Mouse (Mus musculus): ENCODE data around the gene Gsdma2. TPM values are rescaled to one million over a fixed set of nuclear protein-coding genes. Genes with fewer than 3 reads are reported as not detected.
"Not testable (repeated sequence)": the region's sequence is repeated elsewhere in the genome, so short reads cannot be mapped to it uniquely, and the experiment has no call there.

Gsdma2 gene
- polyA plus RNA-seq, 1 experiment from 2014 or later = 0.14 TPM

DNA sequence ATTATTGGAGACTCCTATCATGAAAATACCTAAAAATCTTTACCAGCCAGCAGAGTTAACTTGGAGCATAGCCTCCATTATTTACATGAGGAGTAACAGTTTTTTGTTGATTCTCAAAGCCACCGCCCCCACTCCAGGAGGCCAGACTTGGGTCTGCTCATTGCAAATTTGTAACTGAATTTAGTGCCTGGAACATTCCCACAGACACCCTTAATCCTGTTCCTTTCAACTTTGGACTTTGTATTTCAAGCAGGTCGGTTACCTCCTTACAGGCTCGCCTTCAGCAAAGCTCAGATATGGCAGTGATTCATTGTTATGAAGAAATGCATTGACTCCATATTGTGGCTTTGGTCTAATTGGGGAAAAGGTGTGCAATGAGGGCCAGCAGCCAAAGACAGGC is 1.8 kb upstream of the Gsdma2 start:
- H3K4me2 ChIP-seq (replicated peaks; ENCODE audit: low read depth) = no peak overlapping the region
- TF ChIP-seq CTCF (IDR thresholded peaks at IDR 0.05; ENCODE audit: low read depth) = no peak
- H3K9me3 ChIP-seq (ENCODE audit: control insufficient read depth) = no peaks in the 10 kb centered on the region
- no peak overlapping the region for H3K27ac ChIP-seq (ENCODE audit: low read depth, low read length)
- ATAC-seq = no peak
- H3K9ac ChIP-seq (ENCODE audit: low read depth, low read length) = no peak overlapping the region
- no peak overlapping the region for H3K4me3 ChIP-seq (ENCODE audit: low read depth, low read length)
- no peaks in the 10 kb centered on the region for H3K27me3 ChIP-seq (replicated peaks; ENCODE audit: control insufficient read depth, insufficient read depth, low read length)
- WGBS = 47% methylated on average over 3 of the region's 3 CpGs
- H3K4me1 ChIP-seq (replicated peaks; ENCODE audit: control insufficient read depth, insufficient read depth, low read length) = no peaks in the 10 kb centered on the region
- H3K36me3 ChIP-seq (ENCODE audit: control insufficient read depth, insufficient read depth) = no peaks in the 10 kb centered on the region

DNA sequence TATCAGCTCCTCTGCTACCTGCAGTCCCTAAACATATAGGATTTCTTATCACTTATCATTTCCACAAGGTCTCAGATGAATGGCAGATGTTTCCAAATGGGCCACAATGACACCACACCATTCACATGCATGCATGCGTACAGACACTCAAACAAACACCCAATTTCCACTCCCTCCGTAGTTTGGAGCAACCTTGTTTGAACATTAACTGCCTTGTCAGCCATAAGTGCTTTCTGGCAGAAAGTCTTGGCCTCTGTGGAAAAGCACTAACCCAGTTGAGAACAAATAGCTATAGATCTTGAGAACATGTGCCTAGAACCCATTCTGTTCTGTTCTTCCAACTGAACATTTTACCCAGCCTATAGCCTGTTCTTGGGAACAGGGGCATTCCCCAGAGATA is 613 bp upstream of the Gsdma2 start:
- 49% methylated on average over 2 of the region's 2 CpGs for WGBS
- H3K4me2 ChIP-seq (replicated peaks; ENCODE audit: low read depth) = no peak overlapping the region
- no peak overlapping the region for H3K9ac ChIP-seq (ENCODE audit: low read depth, low read length)
- H3K9me3 ChIP-seq (ENCODE audit: control insufficient read depth) = no peaks in the 10 kb centered on the region
- H3K36me3 ChIP-seq (ENCODE audit: control insufficient read depth, insufficient read depth) = no peaks in the 10 kb centered on the region
- no peak for ATAC-seq
- H3K27ac ChIP-seq (ENCODE audit: low read depth, low read length) = no peak overlapping the region
- H3K4me1 ChIP-seq (replicated peaks; ENCODE audit: control insufficient read depth, insufficient read depth, low read length) = no peaks in the 10 kb centered on the region
- H3K27me3 ChIP-seq (replicated peaks; ENCODE audit: control insufficient read depth, insufficient read depth, low read length) = no peaks in the 10 kb centered on the region
- no peak overlapping the region for H3K4me3 ChIP-seq (ENCODE audit: low read depth, low read length)
- TF ChIP-seq CTCF (IDR thresholded peaks at IDR 0.05; ENCODE audit: low read depth) = no peak

DNA sequence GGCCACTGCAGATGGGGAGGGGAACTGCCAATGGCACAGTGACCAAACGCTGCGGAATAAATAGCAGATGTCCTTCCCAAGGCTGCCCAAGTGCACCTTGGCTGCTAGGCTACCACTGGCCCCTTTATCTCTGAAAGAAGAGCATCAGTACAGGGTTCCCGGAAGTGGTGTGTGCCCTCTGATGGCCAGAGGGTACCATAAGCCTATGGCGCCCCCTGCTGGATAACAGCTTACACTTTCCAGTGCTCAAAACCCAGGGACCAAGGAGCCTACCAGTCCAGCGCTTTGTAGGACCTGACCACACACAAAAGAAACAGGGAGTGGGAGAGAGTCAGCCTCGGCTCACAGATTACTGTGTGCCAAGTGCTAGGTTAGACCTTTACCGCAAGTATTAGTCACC is 8.5 kb downstream of the Gsdma2 start:
- H3K27me3 ChIP-seq (replicated peaks; ENCODE audit: control insufficient read depth, insufficient read depth, low read length); H3K4me1 ChIP-seq (replicated peaks; ENCODE audit: control insufficient read depth, insufficient read depth, low read length); H3K9me3 ChIP-seq (ENCODE audit: control insufficient read depth); H3K4me2 ChIP-seq (replicated peaks; ENCODE audit: low read depth); H3K4me3 ChIP-seq (ENCODE audit: low read depth, low read length); H3K27ac ChIP-seq (ENCODE audit: low read depth, low read length); H3K36me3 ChIP-seq (ENCODE audit: control insufficient read depth, insufficient read depth); H3K9ac ChIP-seq (ENCODE audit: low read depth, low read length): not testable (repeated sequence)
- peak; percentile 83 for TF ChIP-seq CTCF (IDR thresholded peaks at IDR 0.05; ENCODE audit: low read depth)
- WGBS = 8% methylated on average over 7 of the region's 7 CpGs
- peak; percentile 73; the same call in 1 of the 2 replicates for ATAC-seq

DNA sequence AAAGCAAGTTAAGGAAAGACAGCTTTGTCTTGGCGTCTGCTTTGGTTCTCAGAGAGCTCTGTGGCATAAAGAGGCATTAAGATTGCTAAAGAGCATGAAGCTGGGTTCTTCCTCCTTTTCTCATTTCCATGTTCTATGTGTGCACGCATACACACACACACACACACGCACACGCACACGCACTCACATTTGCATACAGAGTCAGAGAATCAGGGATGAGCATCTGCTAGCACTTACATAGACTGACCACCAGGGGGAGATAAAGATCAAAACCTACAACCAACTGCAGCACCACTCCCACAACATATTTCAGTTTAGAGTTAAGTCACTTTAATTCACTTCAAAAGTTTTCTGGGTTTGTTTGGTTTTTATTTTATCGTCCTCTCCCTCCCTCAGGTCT is 14.0 kb downstream of the Gsdma2 start:
- H3K9me3 ChIP-seq (ENCODE audit: control insufficient read depth) = no peaks in the 10 kb centered on the region
- WGBS = 14% methylated on average over 6 of the region's 6 CpGs
- H3K4me3 ChIP-seq (ENCODE audit: low read depth, low read length) = no peak overlapping the region
- H3K9ac ChIP-seq (ENCODE audit: low read depth, low read length) = no peak overlapping the region
- H3K4me1 ChIP-seq (replicated peaks; ENCODE audit: control insufficient read depth, insufficient read depth, low read length) = no peaks in the 10 kb centered on the region
- no peaks in the 10 kb centered on the region for H3K27me3 ChIP-seq (replicated peaks; ENCODE audit: control insufficient read depth, insufficient read depth, low read length)
- H3K36me3 ChIP-seq (ENCODE audit: control insufficient read depth, insufficient read depth) = no peaks in the 10 kb centered on the region
- no peak for ATAC-seq
- TF ChIP-seq CTCF (IDR thresholded peaks at IDR 0.05; ENCODE audit: low read depth) = peak; percentile 86
- H3K4me2 ChIP-seq (replicated peaks; ENCODE audit: low read depth) = no peak overlapping the region
- H3K27ac ChIP-seq (ENCODE audit: low read depth, low read length) = no peak overlapping the region

DNA sequence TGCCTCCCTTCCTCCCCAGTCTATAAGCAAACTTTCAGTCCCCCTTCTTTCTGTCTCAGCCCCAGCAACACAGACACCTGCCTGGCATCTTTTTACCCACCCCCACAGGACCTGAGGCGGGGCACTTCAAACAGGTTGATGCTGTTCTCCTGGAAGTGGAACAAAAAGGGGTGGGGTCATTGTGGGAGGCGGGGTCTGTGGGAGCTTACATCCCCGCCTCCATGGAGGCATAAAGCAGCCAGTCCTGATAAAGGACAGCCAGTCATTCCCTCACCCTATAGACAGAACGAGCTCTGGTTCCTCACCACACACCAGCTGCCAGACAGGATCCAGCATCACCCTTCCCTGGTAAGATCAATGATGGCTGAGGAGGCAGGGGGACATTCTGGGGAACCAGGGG is 17.5 kb downstream of the Gsdma2 start, which contains the start of gene Gsdma:
Gene Gsdma (plus strand): TSS at position 261 of the 400 bp plus-strand sequence.
- 17% methylated on average over 4 of the region's 4 CpGs for WGBS
- no peak for ATAC-seq
- H3K9me3 ChIP-seq (ENCODE audit: control insufficient read depth) = no peaks in the 10 kb centered on the region

DNA sequence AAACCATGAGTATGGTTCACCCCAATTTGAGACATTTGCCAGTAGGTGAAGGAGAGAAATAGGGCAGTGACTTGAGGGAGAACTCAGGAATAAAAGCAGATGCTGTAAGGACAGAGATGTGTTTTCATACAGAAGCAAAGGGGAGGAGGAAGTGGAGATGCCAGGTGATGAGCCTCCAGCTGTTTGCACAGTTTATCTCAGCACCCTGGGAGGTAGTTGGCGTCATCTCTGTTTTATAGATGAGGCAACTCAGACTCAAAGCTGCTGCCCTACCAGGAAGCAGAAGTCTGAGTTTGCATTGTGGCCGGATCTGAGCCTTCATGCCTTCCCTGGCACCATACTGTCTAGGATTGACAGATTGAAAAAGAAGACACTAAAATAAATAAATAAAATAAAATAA is 22.4 kb downstream of the Gsdma2 start:
- 19% methylated on average over 2 of the region's 2 CpGs for WGBS
- Histone ChIP-seq H3K9ac (ENCODE audit: low read depth, low read length) (no peak overlapping the region), H3K4me3 (ENCODE audit: low read depth, low read length) (no peak overlapping the region), H3K36me3 (ENCODE audit: control insufficient read depth, insufficient read depth) (no peaks in the 10 kb centered on the region), H3K27me3 (replicated peaks; ENCODE audit: control insufficient read depth, insufficient read depth, low read length) (0 out of 2 replicates have a peak, but pooled peaks cover 3% of the 10 kb centered on the region), H3K9me3 (ENCODE audit: control insufficient read depth) (no peaks in the 10 kb centered on the region), H3K4me2 (replicated peaks; ENCODE audit: low read depth) (no peak overlapping the region), H3K27ac (ENCODE audit: low read depth, low read length) (no peak overlapping the region), H3K4me1 (replicated peaks; ENCODE audit: control insufficient read depth, insufficient read depth, low read length) (no peaks in the 10 kb centered on the region)
- ATAC-seq = no peak; the same call in 1 of the 2 replicates
- TF ChIP-seq CTCF (IDR thresholded peaks at IDR 0.05; ENCODE audit: low read depth) = no peak

More for the DNA sequence above, 17.5 kb downstream of the Gsdma2 start, which contains the start of gene Gsdma:
- Histone ChIP-seq H3K4me2 (replicated peaks; ENCODE audit: low read depth) (no peak within 1 kb of the TSS), H3K27ac (ENCODE audit: low read depth, low read length) (no peak within 1 kb of the TSS), H3K9ac (ENCODE audit: low read depth, low read length) (no peak within 1 kb of the TSS), H3K36me3 (ENCODE audit: control insufficient read depth, insufficient read depth) (no peaks in the 10 kb centered on the region), H3K27me3 (replicated peaks; ENCODE audit: control insufficient read depth, insufficient read depth, low read length) (0 out of 2 replicates have a peak, but pooled peaks cover 3% of the 10 kb centered on the region), H3K4me1 (replicated peaks; ENCODE audit: control insufficient read depth, insufficient read depth, low read length) (no peaks in the 10 kb centered on the region), H3K4me3 (ENCODE audit: low read depth, low read length) (no peak within 1 kb of the TSS)
- no peak for TF ChIP-seq CTCF (IDR thresholded peaks at IDR 0.05; ENCODE audit: low read depth)
